Mouse (Mus musculus) left cerebral cortex, adult 8-10 months (tissue): Measurements from ENCODE around the gene Stambpl1. TPM values are rescaled to one million over a fixed set of nuclear protein-coding genes. Genes with fewer than 3 reads are reported as not detected.

Source experiments
- DNase-seq, 2 experiments: peaks; one replicate each; pipeline ENCODE4 v3.0.0; 2022; ENCODE audit warnings: low spot score in 2 of 2
- total RNA-seq, 4 experiments: library from RNA; stranded (reverse); gene quantifications; 2 replicates each; pipeline ENCODE4 v1.2.4; 2022

Gene Stambpl1
- total RNA-seq, 4 experiments from 2014 or later, result 19.1 to 21.7 (median 20.7) TPM

DNA sequence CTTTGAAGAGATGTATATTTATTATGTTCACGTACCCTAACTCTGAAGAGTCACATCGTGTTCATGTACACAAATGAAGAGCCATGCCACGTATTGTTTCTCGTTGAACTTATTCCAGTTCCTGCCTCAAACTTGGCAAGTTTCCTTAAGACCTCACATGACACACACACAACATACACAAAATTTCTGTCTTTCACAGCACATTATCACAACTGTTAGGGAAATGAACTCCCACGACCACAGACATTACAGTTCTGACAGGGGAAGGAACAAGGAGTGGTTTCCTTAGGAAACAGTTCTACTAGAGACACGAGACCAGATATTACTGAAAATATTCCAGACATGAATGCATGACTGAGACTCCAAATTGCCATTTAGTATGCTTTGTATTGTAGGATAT, 91.6 kb downstream of the Stambpl1 start:
- no peak for DNase-seq

DNA sequence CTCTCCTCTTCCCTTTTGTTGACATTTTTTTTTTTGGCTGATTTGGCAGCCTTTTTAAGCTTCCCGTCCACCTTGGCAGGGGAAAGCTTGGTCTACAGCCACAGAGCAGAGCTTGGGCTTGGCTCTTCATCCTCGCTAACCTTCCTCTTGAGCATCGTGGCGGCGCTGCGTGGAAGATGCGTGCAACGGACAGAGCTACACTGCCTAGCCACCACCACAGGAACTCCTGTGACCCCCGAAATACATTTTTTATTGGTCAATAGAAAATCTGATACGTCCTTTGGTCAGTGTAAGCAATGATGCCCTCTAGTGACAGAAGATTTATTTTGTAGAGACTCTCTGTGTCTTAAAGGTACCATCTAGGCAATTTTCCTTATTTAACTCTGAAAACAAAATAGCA, 92.4 kb downstream of the Stambpl1 start:
- no peak for DNase-seq

DNA sequence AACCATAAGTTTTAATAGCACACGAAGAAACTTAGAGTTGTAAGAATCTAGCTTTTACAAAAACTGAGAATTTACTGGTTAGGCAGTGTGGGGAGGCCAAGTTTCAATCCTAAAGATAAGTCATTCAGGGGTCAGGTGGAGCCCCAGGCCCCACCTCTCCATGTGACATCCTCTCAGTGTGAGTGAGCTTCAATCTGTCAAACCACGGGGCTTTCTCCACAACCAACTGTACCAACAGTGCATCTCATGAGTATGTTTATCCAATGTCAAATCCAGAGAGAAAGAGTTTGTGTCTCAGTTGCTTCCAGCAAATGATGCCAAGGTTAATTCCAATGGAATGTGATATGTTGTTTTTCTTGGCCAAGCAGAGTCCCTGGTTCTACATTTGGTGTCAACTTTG, 92.8 kb downstream of the Stambpl1 start:
- no peak for DNase-seq

DNA sequence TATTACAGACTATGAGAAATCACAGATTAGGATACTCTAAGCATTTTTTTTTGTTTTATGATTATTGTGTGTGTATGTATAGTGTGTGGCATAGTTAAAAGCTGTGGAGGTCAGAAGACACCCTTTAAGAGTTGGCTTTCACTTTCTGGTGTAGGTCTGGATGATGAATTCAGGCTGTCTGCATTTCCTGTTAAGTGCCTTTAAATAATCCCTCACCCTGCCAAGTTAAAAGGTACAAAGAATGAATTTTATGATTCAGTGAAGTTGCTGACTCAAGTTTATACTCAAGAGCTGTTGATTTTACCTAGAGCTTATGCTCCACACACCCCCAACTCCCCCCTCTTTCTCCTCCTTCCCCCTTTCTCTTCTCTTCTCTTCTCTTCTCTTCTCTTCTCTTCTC, 95.2 kb downstream of the Stambpl1 start:
- DNase-seq, result no peak

DNA sequence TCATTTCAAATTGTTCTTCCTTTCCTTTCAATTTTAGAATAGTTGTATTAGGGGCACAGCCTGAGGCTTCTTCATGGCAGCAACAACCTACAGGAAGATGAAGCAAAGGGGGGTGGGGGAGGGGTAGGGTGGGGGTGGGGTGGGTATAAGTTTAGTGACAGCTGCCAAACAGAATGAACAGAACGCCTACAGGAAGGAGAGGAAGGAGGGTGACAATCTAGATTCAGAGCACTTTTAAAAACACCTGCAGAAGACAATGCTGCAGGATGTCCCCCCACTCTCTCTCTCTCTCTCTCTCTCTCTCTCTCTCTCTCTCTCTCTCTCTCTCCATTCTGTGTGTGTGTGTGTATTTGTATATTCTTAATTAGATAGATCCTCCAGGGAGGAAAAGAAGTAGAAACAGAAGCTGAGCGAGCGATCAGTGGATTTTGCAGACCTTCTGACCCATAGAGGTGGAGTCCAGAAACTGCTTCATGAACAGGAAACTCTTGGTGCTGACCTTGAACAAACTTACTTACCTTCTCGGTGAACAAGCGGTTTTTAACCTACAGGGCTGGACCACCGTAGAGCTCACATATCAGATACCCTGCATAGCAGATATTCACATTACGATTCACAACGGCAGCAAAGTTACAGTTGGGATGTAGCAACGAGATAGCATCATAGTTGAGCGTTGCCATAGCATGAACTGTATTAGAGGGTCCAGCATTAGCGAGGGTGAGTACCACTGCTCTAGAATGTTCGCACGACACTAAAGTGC, 95.8 kb downstream of the Stambpl1 start:
- DNase-seq, result no peak

DNA sequence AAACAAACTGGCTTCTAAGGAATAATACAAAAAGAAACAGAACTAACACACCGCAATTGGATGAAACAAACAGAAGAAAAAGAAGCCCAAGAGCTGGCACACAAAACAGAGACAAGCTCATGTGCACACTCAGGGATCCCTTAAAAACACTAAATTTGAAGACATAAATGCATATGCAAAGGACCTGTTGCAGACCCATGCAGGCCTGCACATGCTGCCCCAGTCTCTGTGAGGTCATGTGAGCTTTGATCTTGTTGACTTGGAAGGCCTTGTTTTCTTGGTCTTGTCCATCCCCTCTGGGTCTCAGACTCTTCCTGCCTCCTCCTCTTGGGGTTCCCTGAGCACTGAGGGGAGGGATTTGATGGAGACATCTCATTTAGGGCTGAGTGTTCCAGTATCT, 96.7 kb downstream of the Stambpl1 start:
- no peak for DNase-seq

Other genes starting within 250 kb of the Stambpl1 start
- gene Lipf, start 231.0 kb upstream of the Stambpl1 start, total RNA-seq, result not detected
- not detected for gene Lipk, start 183.9 kb upstream of the Stambpl1 start, total RNA-seq
- not detected for gene Lipn, start 124.9 kb upstream of the Stambpl1 start, total RNA-seq
- gene Lipm, start 91.3 kb upstream of the Stambpl1 start, total RNA-seq, result under 1 TPM in 2 of 4 experiments, not detected in 2; 0.11 to 0.23 TPM
- under 1 TPM in 3 of 4 experiments, not detected in 1; 0.30 to 0.65 (median 0.36) TPM for gene Ankrd22, start 26.2 kb upstream of the Stambpl1 start, total RNA-seq
- gene Acta2, start 63.4 kb downstream of the Stambpl1 start, total RNA-seq, result 10 to 100 TPM; 10.0 to 16.2 (median 11.1) TPM
- gene Fas, start 98.4 kb downstream of the Stambpl1 start, total RNA-seq, result 1 to 10 TPM in 3 of 4 experiments, under 1 TPM in 1; 0.91 to 3.0 (median 2.7) TPM